Mouse (Mus musculus) MEL (cell line): ENCODE results near the gene Htt. TPM values are rescaled to one million over a fixed set of nuclear protein-coding genes. Genes with fewer than 3 reads are reported as not detected.
A peak's percentile ranks its signal among the peaks of the same experiment; 100 is the strongest.

Experiments used
- DNase-seq: peaks from one replicate; pipeline ENCODE4 v3.0.0; 2011; ENCODE audit warnings: low read depth, low spot score
- H3K27ac ChIP-seq: 2 replicates; pipeline ENCODE4 v1.5.1; 2012; ENCODE audit warnings: low read depth, mild to moderate bottlenecking, control low read depth, low read length, moderate library complexity; ENCODE audit not compliant: control insufficient read depth
- H3K27me3 ChIP-seq, 2 experiments: fragments of 150-350 bp in 1 of 2; sonication (generic) in 1 of 2; 2 replicates each; pipeline ENCODE4 v1.6.1; 2012; ENCODE audit warnings: low read length in 2 of 2, mild to moderate bottlenecking in 2 of 2, improper control_type of control experiment in 1 of 2, moderate library complexity in 1 of 2; ENCODE audit not compliant: insufficient read depth in 2 of 2, control insufficient read depth in 1 of 2
- H3K36me3 ChIP-seq, 2 experiments: 2 replicates each; pipeline ENCODE4 v1.6.1; 2012 to 2014; ENCODE audit warnings: low read length in 2 of 2, improper control_type of control experiment in 1 of 2, inconsistent platforms in 1 of 2, mild to moderate bottlenecking in 1 of 2; ENCODE audit not compliant: insufficient read depth in 2 of 2, control insufficient read depth in 1 of 2
- H3K4me1 ChIP-seq, 2 experiments: fragments of 150-350 bp in 1 of 2; sonication (generic) in 1 of 2; 2 replicates each; pipeline ENCODE4 v1.6.1; 2012; ENCODE audit warnings: low read length in 2 of 2, improper control_type of control experiment in 1 of 2, mild to moderate bottlenecking in 1 of 2; ENCODE audit not compliant: insufficient read depth in 2 of 2, control insufficient read depth in 1 of 2
- H3K4me3 ChIP-seq, 2 experiments: fragments of 150-350 bp in 1 of 2; sonication (generic) in 1 of 2; 2 replicates each; pipeline ENCODE4 v1.5.1; 2012; ENCODE audit warnings: low read depth in 2 of 2, low read length in 2 of 2, mild to moderate bottlenecking in 2 of 2, moderate library complexity in 2 of 2, control low read depth in 1 of 2, improper control_type of control experiment in 1 of 2; ENCODE audit not compliant: control insufficient read depth in 1 of 2, insufficient read depth in 1 of 2
- H3K79me2 ChIP-seq: 2 replicates; pipeline ENCODE4 v1.6.1; 2012; ENCODE audit warnings: mild to moderate bottlenecking, low read length, moderate library complexity; ENCODE audit not compliant: control insufficient read depth, poor library complexity, insufficient read depth
- H3K9ac ChIP-seq: 2 replicates; pipeline ENCODE4 v1.6.1; 2012; ENCODE audit warnings: low read depth, mild to moderate bottlenecking, control low read depth, low read length, moderate library complexity; ENCODE audit not compliant: control insufficient read depth, poor library complexity, severe bottlenecking
- H3K9me3 ChIP-seq: fragments of 150-350 bp; sonication (generic); replicated peaks from 2 replicates; pipeline ENCODE4 v1.6.1; 2012; ENCODE audit warnings: mild to moderate bottlenecking, low read length, improper control_type of control experiment, moderate library complexity; ENCODE audit not compliant: insufficient read depth
- BHLHE40 ChIP-seq: IDR thresholded peaks from 2 replicates; pipeline ENCODE4 v1.6.1; 2012; ENCODE audit warnings: low read depth, mild to moderate bottlenecking, inconsistent platforms, low read length, improper control_type of control experiment, borderline replicate concordance
- CHD1 ChIP-seq: IDR thresholded peaks from 2 replicates; pipeline ENCODE4 v1.6.1; 2012; ENCODE audit warnings: low read depth, mild to moderate bottlenecking, inconsistent platforms, low read length, improper control_type of control experiment
- CHD2 ChIP-seq: IDR thresholded peaks from 2 replicates; pipeline ENCODE4 v1.6.1; 2011; ENCODE audit warnings: low read length, improper control_type of control experiment
- CTCF ChIP-seq, 3 experiments: IDR thresholded peaks in 2 of 3; conservative IDR thresholded peaks in 1 of 3; 2 replicates each; pipeline ENCODE4 v1.5.1; 2011 to 2012; ENCODE audit warnings: low read length in 3 of 3, low read depth in 2 of 3, mild to moderate bottlenecking in 2 of 3, improper control_type of control experiment in 1 of 3, inconsistent platforms in 1 of 3, mixed read lengths in 1 of 3, moderate library complexity in 1 of 3; ENCODE audit not compliant: control insufficient read depth in 1 of 3, insufficient read depth in 1 of 3, poor library complexity in 1 of 3, severe bottlenecking in 1 of 3
- E2F4 ChIP-seq: IDR thresholded peaks from 2 replicates; pipeline ENCODE4 v1.6.1; 2011; ENCODE audit warnings: low read depth, low read length, improper control_type of control experiment, borderline replicate concordance
- EP300 ChIP-seq, 2 experiments: IDR thresholded peaks; 2 replicates each; pipeline ENCODE4 v1.6.1; 2011; ENCODE audit warnings: improper control_type of control experiment in 2 of 2, low read length in 2 of 2, low read depth in 1 of 2, mild to moderate bottlenecking in 1 of 2
- ETS1 ChIP-seq: IDR thresholded peaks from 2 replicates; pipeline ENCODE4 v1.6.1; 2012; ENCODE audit warnings: low read depth, mild to moderate bottlenecking, inconsistent platforms, low read length, improper control_type of control experiment, moderate library complexity
- GABPA ChIP-seq: IDR thresholded peaks from 2 replicates; pipeline ENCODE4 v1.6.1; 2012; ENCODE audit warnings: low read depth, mild to moderate bottlenecking, inconsistent platforms, low read length, improper control_type of control experiment, moderate library complexity
- GATA1 ChIP-seq: IDR thresholded peaks from 2 replicates; pipeline ENCODE4 v1.6.1; 2011; ENCODE audit warnings: low read depth, low read length, improper control_type of control experiment
- HCFC1 ChIP-seq: IDR thresholded peaks from 2 replicates; pipeline ENCODE4 v1.6.1; 2012; ENCODE audit warnings: low read depth, mild to moderate bottlenecking, inconsistent platforms, low read length, improper control_type of control experiment, moderate library complexity
- JUND ChIP-seq: IDR thresholded peaks from 2 replicates; pipeline ENCODE4 v1.6.1; 2011; ENCODE audit warnings: low read depth, mild to moderate bottlenecking, improper control_type of control experiment, low read length
- KAT2A ChIP-seq: conservative IDR thresholded peaks from 2 replicates; pipeline ENCODE4 v1.6.1; 2012; ENCODE audit warnings: low read depth, low read length, improper control_type of control experiment, inconsistent platforms
- MAFK ChIP-seq: IDR thresholded peaks from 2 replicates; pipeline ENCODE4 v1.6.1; 2011; ENCODE audit warnings: low read depth, mild to moderate bottlenecking, low read length, improper control_type of control experiment, borderline replicate concordance
- MAX ChIP-seq: IDR thresholded peaks from 2 replicates; pipeline ENCODE4 v1.6.1; 2011; ENCODE audit warnings: low read length, improper control_type of control experiment
- MAZ ChIP-seq: IDR thresholded peaks from 2 replicates; pipeline ENCODE4 v1.6.1; 2012; ENCODE audit warnings: low read depth, mild to moderate bottlenecking, inconsistent platforms, low read length, improper control_type of control experiment
- MEF2A ChIP-seq: IDR thresholded peaks from 2 replicates; pipeline ENCODE4 v1.6.1; 2014; ENCODE audit warnings: low read depth, mild to moderate bottlenecking, inconsistent platforms, low read length, improper control_type of control experiment; ENCODE audit not compliant: poor library complexity, insufficient replicate concordance, severe bottlenecking; ENCODE audit errors: extremely low read depth
- MXI1 ChIP-seq: IDR thresholded peaks from 2 replicates; pipeline ENCODE4 v1.6.1; 2011; ENCODE audit warnings: mild to moderate bottlenecking, low read depth, low read length, improper control_type of control experiment
- MYC ChIP-seq: IDR thresholded peaks from 2 replicates; pipeline ENCODE4 v1.6.1; 2011; ENCODE audit warnings: low read depth, mild to moderate bottlenecking, low read length, improper control_type of control experiment, moderate library complexity
- NELFE ChIP-seq: IDR thresholded peaks from 2 replicates; pipeline ENCODE4 v1.6.1; 2011; ENCODE audit warnings: low read depth, low read length, improper control_type of control experiment
- NRF1 ChIP-seq: IDR thresholded peaks from 2 replicates; pipeline ENCODE4 v1.6.1; 2014; ENCODE audit warnings: low read depth, mild to moderate bottlenecking, inconsistent platforms, low read length, improper control_type of control experiment, moderate library complexity; ENCODE audit not compliant: poor library complexity, insufficient read depth, severe bottlenecking
- POLR2A ChIP-seq, 2 experiments: IDR thresholded peaks; 2 replicates each; pipeline ENCODE4 v1.6.1; 2011 to 2012; ENCODE audit warnings: low read length in 2 of 2, mild to moderate bottlenecking in 2 of 2, control low read depth in 1 of 2, improper control_type of control experiment in 1 of 2, low read depth in 1 of 2, moderate library complexity in 1 of 2; ENCODE audit not compliant: control insufficient read depth in 1 of 2, insufficient read depth in 1 of 2, poor library complexity in 1 of 2
- POLR2AphosphoS2 ChIP-seq: IDR thresholded peaks from 2 replicates; pipeline ENCODE4 v1.6.1; 2011; ENCODE audit warnings: low read length, improper control_type of control experiment
- POLR2AphosphoS5 ChIP-seq: IDR thresholded peaks from 2 replicates; pipeline ENCODE4 v1.6.1; 2012; ENCODE audit warnings: low read depth, borderline replicate concordance, mild to moderate bottlenecking, inconsistent platforms, low read length, moderate library complexity, mixed read lengths
- RAD21 ChIP-seq: IDR thresholded peaks from 2 replicates; pipeline ENCODE4 v1.6.1; 2011; ENCODE audit warnings: mild to moderate bottlenecking, low read depth, low read length, improper control_type of control experiment
- RCOR1 ChIP-seq: IDR thresholded peaks from 2 replicates; pipeline ENCODE4 v1.6.1; 2012; ENCODE audit warnings: low read depth, mild to moderate bottlenecking, inconsistent platforms, low read length, improper control_type of control experiment
- SIN3A ChIP-seq: IDR thresholded peaks from 2 replicates; pipeline ENCODE4 v1.6.1; 2012; ENCODE audit warnings: low read length, improper control_type of control experiment, inconsistent platforms
- SMC3 ChIP-seq: IDR thresholded peaks from 2 replicates; pipeline ENCODE4 v1.6.1; 2011; ENCODE audit warnings: low read depth, low read length, improper control_type of control experiment
- TAL1 ChIP-seq: IDR thresholded peaks from 2 replicates; pipeline ENCODE4 v1.6.1; 2012; ENCODE audit warnings: mild to moderate bottlenecking, inconsistent platforms, low read length, moderate library complexity, mixed read lengths
- TBP ChIP-seq: IDR thresholded peaks from 2 replicates; pipeline ENCODE4 v1.8.0; 2011; ENCODE audit warnings: low read depth, low read length, improper control_type of control experiment
- UBTF ChIP-seq: IDR thresholded peaks from 2 replicates; pipeline ENCODE4 v1.6.1; 2012; ENCODE audit warnings: low read depth, mild to moderate bottlenecking, inconsistent platforms, low read length, improper control_type of control experiment, moderate library complexity, borderline replicate concordance; ENCODE audit not compliant: insufficient read depth
- USF1 ChIP-seq: IDR thresholded peaks from 2 replicates; pipeline ENCODE4 v1.6.1; 2014; ENCODE audit warnings: low read depth, mild to moderate bottlenecking, inconsistent platforms, low read length, improper control_type of control experiment, moderate library complexity
- USF2 ChIP-seq, 2 experiments: IDR thresholded peaks; 2 replicates each; pipeline ENCODE4 v1.6.1; 2011 to 2012; ENCODE audit warnings: improper control_type of control experiment in 2 of 2, low read length in 2 of 2, borderline replicate concordance in 1 of 2, inconsistent platforms in 1 of 2, low read depth in 1 of 2, mild to moderate bottlenecking in 1 of 2; ENCODE audit not compliant: insufficient read depth in 1 of 2
- ZC3H11A ChIP-seq: IDR thresholded peaks from 2 replicates; pipeline ENCODE4 v1.6.1; 2012; ENCODE audit warnings: low read depth, mild to moderate bottlenecking, inconsistent platforms, low read length, improper control_type of control experiment
- ZMIZ1 ChIP-seq: IDR thresholded peaks from 2 replicates; pipeline ENCODE4 v1.6.1; 2012; ENCODE audit warnings: low read depth, mild to moderate bottlenecking, inconsistent platforms, low read length, improper control_type of control experiment, moderate library complexity
- ZNF384 ChIP-seq: IDR thresholded peaks from 2 replicates; pipeline ENCODE4 v1.6.1; 2012; ENCODE audit warnings: low read depth, mild to moderate bottlenecking, inconsistent platforms, low read length, improper control_type of control experiment
- polyA plus RNA-seq, 2 experiments: library from polyadenylated mRNA; stranded (reverse) in 1 of 2; unstranded in 1 of 2; fragments of >175 nt in 1 of 2; fragments of >200 nt in 1 of 2; gene quantifications; 2 replicates each; pipeline versions ENCODE4 v1.2.1 to v1.2.4; 2012; ENCODE audit warnings: low replicate concordance in 2 of 2, low read depth in 1 of 2; ENCODE audit not compliant: insufficient read length in 2 of 2, insufficient read depth in 1 of 2, missing spikeins in 1 of 2
- total RNA-seq: library from RNA; depleted of rRNA; stranded (reverse); fragments of 300-350 nt; gene quantifications from 2 replicates; pipeline ENCODE4 v1.2.3, GENCODE M21; 2012

Htt gene
- total and polyA plus RNA-seq, 3 experiments, result 27.0 to 33.0 TPM; not detected in 1

GRCm38 (mm10) chr5:34948861-34949760 lies 187.6 kb downstream of the Htt start, which contains the start of gene Rgs12:
Gene Rgs12 (plus strand): TSS chr5:34949445.
- Histone ChIP-seq H3K4me3 (peak within 1 kb of the TSS; percentile 84 to 86), H3K79me2 (peaks cover 6% of the 10 kb centered on the region), H3K36me3 (peaks cover 0 to 4% of the 10 kb centered on the region in 2 experiments; a peak in 2 of 4 replicates), H3K27me3 (no peaks in the 10 kb centered on the region), H3K9me3 (no peaks in the 10 kb centered on the region), H3K27ac (peak within 1 kb of the TSS; percentile 72), H3K4me1 (peaks cover 7 to 12% of the 10 kb centered on the region in 2 experiments), H3K9ac (peak within 1 kb of the TSS; percentile 92)
- DNase-seq, result peak; percentile 93
- TF ChIP-seq CHD1 (no peak), UBTF (0 out of 2 replicates have a peak, but pooled peaks have one; percentile 14), E2F4 (no peak), GATA1 (no peak), POLR2A (IDR thresholded peaks at IDR 0.05; ENCODE audit: control insufficient read depth in 1 of 2, insufficient read depth in 1 of 2, low read depth in 1 of 2, low read length in 2 of 2, poor library complexity in 1 of 2) (peak; percentile 55 to 79; a peak in 3 of 4 replicates), SMC3 (no peak), BHLHE40 (no peak), MEF2A (no peak), USF1 (no peak), KAT2A (no peak), CTCF (IDR thresholded peaks at IDR 0.05 in 2 of 3, conservative IDR thresholded peaks at IDR 0.05 in 1 of 3; ENCODE audit: control insufficient read depth in 1 of 3, insufficient read depth in 1 of 3, low read depth in 2 of 3, low read length in 3 of 3, poor library complexity in 1 of 3, severe bottlenecking in 1 of 3) (0 out of 6 replicates have a peak, but pooled peaks of 1 of the 3 experiments have one; percentile 3), MAZ (no peak), SIN3A (peak; percentile 71), TBP (peak; percentile 14; the same call in 1 of the 2 replicates), ZNF384 (no peak), POLR2AphosphoS5 (no peak), POLR2AphosphoS2 (peak; percentile 32; the same call in 1 of the 2 replicates), HCFC1 (no peak; the same call in 1 of the 2 replicates), RCOR1 (no peak), MXI1 (peak; percentile 8; the same call in 1 of the 2 replicates), RAD21 (no peak), USF2 (IDR thresholded peaks at IDR 0.05; ENCODE audit: borderline replicate concordance in 1 of 2, insufficient read depth in 1 of 2, low read depth in 1 of 2, low read length in 2 of 2) (no peak), ZMIZ1 (peak; percentile 37; the same call in 1 of the 2 replicates), EP300 (IDR thresholded peaks at IDR 0.05; ENCODE audit: low read depth in 1 of 2, low read length in 2 of 2) (no peak), NRF1 (0 out of 2 replicates have a peak, but pooled peaks have one; percentile 23), MYC (no peak), CHD2 (no peak), GABPA (no peak), MAFK (no peak), TAL1 (no peak), JUND (no peak), ZC3H11A (no peak), ETS1 (no peak), MAX (no peak), NELFE (peak; percentile 67; the same call in 1 of the 2 replicates)
